Mouse (Mus musculus): ENCODE results near the gene Astn2. TPM values are rescaled to one million over a fixed set of nuclear protein-coding genes. Genes with fewer than 3 reads are reported as not detected.

Astn2 gene
- polyA plus RNA-seq, 1 experiment from 2014 or later = 0.14 TPM

- Histone ChIP-seq H3K36me3 (ENCODE audit: control insufficient read depth, insufficient read depth) (no peaks in the 10 kb centered on the region), H3K4me1 (ENCODE audit: control insufficient read depth, insufficient read depth, low read length) (no peaks in the 10 kb centered on the region), H3K4me3 (ENCODE audit: low read length) (no peak overlapping the region), H3K9ac (ENCODE audit: low read length) (no peak overlapping the region), H3K27ac (ENCODE audit: low read length) (no peak overlapping the region), H3K4me2 (ENCODE audit: low read depth, low read length) (no peak overlapping the region), H3K27me3 (ENCODE audit: control insufficient read depth, insufficient read depth, low read length) (no peaks in the 10 kb centered on the region), H3K9me3 (replicated peaks; ENCODE audit: control insufficient read depth, low read length) (no peaks in the 10 kb centered on the region)
- WGBS = 65% methylated on average over 3 of the region's 3 CpGs
- ATAC-seq (replicated peaks; ENCODE audit: extremely low read depth, insufficient read depth, low FRiP score) = no peak
Measured at GRCm38 (mm10) chr4:66337443-66337842, 67.0 kb downstream of the Astn2 start.

DNA sequence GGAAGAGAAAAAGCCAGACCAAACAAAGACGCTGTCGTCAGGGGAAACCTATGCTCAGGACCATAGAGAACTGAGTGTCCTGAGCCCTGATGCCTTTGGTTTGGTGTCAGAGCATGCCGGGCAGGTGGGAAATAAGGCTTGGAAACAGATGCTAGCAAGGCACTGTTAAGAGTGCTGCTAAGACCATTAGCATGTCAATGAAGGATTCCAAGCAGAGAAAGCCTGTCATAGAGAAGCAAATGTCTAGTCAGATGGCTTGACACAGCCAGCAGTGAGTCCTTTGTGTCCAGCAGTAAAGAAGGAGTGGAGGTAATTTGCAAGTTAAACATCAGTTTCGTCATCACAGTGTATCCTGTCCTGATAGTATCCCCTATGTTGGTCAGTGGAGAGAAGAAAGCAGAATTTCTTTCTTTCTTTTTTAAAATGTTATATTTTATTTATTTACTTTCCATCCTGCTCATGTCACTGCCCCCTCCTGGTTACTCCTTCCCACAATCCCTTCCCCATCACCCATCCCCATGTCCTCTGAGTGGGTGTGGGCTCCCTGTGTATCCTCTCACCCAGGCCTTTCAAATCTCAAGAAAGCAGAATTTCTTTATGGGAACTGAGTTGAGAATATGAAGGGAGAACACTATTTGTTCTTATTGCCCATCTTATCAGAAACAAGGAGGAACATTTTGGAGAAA, 73.7 kb downstream of the Astn2 start:
- Histone ChIP-seq H3K27me3 (ENCODE audit: control insufficient read depth, insufficient read depth, low read length) (no peaks in the 10 kb centered on the region), H3K4me1 (ENCODE audit: control insufficient read depth, insufficient read depth, low read length) (no peaks in the 10 kb centered on the region), H3K4me2 (ENCODE audit: low read depth, low read length) (no peak overlapping the region), H3K27ac (ENCODE audit: low read length) (no peak overlapping the region), H3K4me3 (ENCODE audit: low read length) (no peak overlapping the region), H3K9me3 (replicated peaks; ENCODE audit: control insufficient read depth, low read length) (no peaks in the 10 kb centered on the region), H3K9ac (ENCODE audit: low read length) (no peak overlapping the region), H3K36me3 (ENCODE audit: control insufficient read depth, insufficient read depth) (no peaks in the 10 kb centered on the region)
- 42% methylated on average over 4 of the region's 4 CpGs for WGBS
- no peak for ATAC-seq (replicated peaks; ENCODE audit: extremely low read depth, insufficient read depth, low FRiP score)

DNA sequence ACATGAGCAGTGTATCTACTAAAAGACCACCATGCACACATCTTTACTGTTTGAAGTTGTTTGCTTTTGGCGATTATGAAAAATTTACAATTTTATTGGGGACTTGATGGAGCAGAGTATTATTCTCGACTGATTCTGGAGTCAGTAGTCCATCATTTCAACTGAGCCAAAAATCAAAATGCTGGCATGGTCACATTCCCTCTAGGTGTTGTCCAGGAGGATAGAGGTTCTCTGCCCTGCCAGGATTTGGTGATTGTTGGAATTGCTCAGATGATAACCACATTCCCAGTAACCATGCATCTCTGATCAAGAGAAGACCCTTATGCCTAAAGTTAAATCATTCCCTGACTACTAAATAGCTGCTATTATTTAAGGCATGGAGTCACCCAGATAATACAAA, 83.4 kb downstream of the Astn2 start:
- no peak overlapping the region for H3K4me2 ChIP-seq (ENCODE audit: low read depth, low read length)

GRCm38 (mm10) chr4:66314806-66315484, 89.5 kb downstream of the Astn2 start:
- Histone ChIP-seq H3K4me1 (ENCODE audit: control insufficient read depth, insufficient read depth, low read length) (no peaks in the 10 kb centered on the region), H3K36me3 (ENCODE audit: control insufficient read depth, insufficient read depth) (no peaks in the 10 kb centered on the region), H3K4me2 (ENCODE audit: low read depth, low read length) (no peak overlapping the region), H3K9me3 (replicated peaks; ENCODE audit: control insufficient read depth, low read length) (no peaks in the 10 kb centered on the region), H3K9ac (ENCODE audit: low read length) (no peak overlapping the region), H3K27me3 (ENCODE audit: control insufficient read depth, insufficient read depth, low read length) (no peaks in the 10 kb centered on the region), H3K27ac (ENCODE audit: low read length) (no peak overlapping the region), H3K4me3 (ENCODE audit: low read length) (no peak overlapping the region)
- 51% methylated on average over 8 of the region's 8 CpGs for WGBS
- no peak for ATAC-seq (replicated peaks; ENCODE audit: extremely low read depth, insufficient read depth, low FRiP score)

More for the DNA sequence above, 83.4 kb downstream of the Astn2 start:
- Histone ChIP-seq H3K4me1 (ENCODE audit: control insufficient read depth, insufficient read depth, low read length) (no peaks in the 10 kb centered on the region), H3K9ac (ENCODE audit: low read length) (no peak overlapping the region), H3K4me3 (ENCODE audit: low read length) (no peak overlapping the region), H3K36me3 (ENCODE audit: control insufficient read depth, insufficient read depth) (no peaks in the 10 kb centered on the region), H3K9me3 (replicated peaks; ENCODE audit: control insufficient read depth, low read length) (no peaks in the 10 kb centered on the region), H3K27ac (ENCODE audit: low read length) (no peak overlapping the region), H3K27me3 (ENCODE audit: control insufficient read depth, insufficient read depth, low read length) (no peaks in the 10 kb centered on the region)
- no peak for ATAC-seq (replicated peaks; ENCODE audit: extremely low read depth, insufficient read depth, low FRiP score)
- WGBS = 70% methylated on average over 2 of the region's 2 CpGs

GRCm38 (mm10) chr4:66312733-66313132, 91.7 kb downstream of the Astn2 start:
- no peak for ATAC-seq (replicated peaks; ENCODE audit: extremely low read depth, insufficient read depth, low FRiP score)

DNA sequence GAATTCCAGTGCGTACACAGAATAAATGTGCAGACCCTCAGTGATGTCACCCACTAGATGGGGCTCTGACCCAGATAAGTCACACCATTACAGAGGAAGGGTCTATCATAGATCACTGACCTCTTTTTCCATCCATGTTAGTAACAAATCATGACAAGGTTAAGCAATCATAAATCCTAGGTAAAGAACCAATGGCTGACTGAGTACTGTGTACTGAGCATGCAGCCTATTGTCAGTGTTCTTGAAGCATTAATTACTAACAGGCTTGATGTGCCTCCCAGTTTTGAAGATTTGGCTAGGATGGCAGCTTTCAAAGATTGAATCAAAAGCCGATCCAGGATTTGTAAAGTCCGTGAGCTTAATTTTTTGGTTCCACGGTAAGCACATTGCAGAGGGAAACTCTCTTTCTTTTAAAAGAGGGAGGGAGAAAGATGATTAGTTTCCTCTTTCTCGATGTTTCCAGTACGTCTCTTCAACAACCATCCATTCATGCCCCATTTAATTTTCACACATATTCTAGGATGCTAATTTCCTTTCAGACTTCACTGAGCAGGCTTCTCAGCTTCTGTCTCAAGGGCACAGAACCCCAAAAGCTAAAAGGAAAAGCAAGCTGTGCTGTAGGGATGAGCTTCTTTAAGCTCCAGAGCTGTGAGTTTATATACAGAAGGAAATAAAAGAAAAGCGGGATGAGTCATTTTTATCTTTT, 93.9 kb downstream of the Astn2 start:
- H3K4me1 ChIP-seq (ENCODE audit: control insufficient read depth, insufficient read depth, low read length) = no peaks in the 10 kb centered on the region
- no peaks in the 10 kb centered on the region for H3K36me3 ChIP-seq (ENCODE audit: control insufficient read depth, insufficient read depth)
- H3K4me2 ChIP-seq (ENCODE audit: low read depth, low read length) = no peak overlapping the region
- H3K9me3 ChIP-seq (replicated peaks; ENCODE audit: control insufficient read depth, low read length) = no peaks in the 10 kb centered on the region
- no peak overlapping the region for H3K9ac ChIP-seq (ENCODE audit: low read length)
- no peak overlapping the region for H3K27ac ChIP-seq (ENCODE audit: low read length)
- no peak for ATAC-seq (replicated peaks; ENCODE audit: extremely low read depth, insufficient read depth, low FRiP score)
- WGBS = 81% methylated on average over 7 of the region's 7 CpGs
- no peaks in the 10 kb centered on the region for H3K27me3 ChIP-seq (ENCODE audit: control insufficient read depth, insufficient read depth, low read length)
- no peak overlapping the region for H3K4me3 ChIP-seq (ENCODE audit: low read length)

More at GRCm38 (mm10) chr4:66312733-66313132, 91.7 kb downstream of the Astn2 start:
- H3K9ac ChIP-seq (ENCODE audit: low read length) = no peak overlapping the region
- H3K4me1 ChIP-seq (ENCODE audit: control insufficient read depth, insufficient read depth, low read length) = no peaks in the 10 kb centered on the region
- H3K9me3 ChIP-seq (replicated peaks; ENCODE audit: control insufficient read depth, low read length) = no peaks in the 10 kb centered on the region
- H3K36me3 ChIP-seq (ENCODE audit: control insufficient read depth, insufficient read depth) = no peaks in the 10 kb centered on the region
- 60% methylated on average over 1 of the region's 1 CpGs for WGBS
- H3K27me3 ChIP-seq (ENCODE audit: control insufficient read depth, insufficient read depth, low read length) = no peaks in the 10 kb centered on the region
- H3K4me3 ChIP-seq (ENCODE audit: low read length) = no peak overlapping the region
- no peak overlapping the region for H3K4me2 ChIP-seq (ENCODE audit: low read depth, low read length)
- H3K27ac ChIP-seq (ENCODE audit: low read length) = no peak overlapping the region

DNA sequence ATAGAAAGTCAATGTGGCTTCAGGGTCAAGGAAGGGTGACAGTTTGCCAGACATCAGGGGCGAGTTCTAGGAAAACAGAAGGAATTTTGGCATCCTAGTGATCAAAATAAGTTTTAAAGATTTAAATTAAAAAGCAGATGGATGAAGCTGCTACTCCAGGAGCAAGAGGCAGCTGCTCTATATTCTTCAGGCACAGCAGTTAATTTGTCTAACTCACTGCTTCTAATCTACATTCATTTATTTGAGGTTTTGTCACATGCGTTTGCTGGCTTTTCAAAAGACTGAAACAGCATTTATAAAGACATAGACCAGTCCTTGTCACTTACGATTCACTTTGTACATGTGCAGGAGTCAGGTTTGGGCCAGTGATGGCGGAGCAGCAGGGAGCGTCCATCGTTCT, 98.0 kb downstream of the Astn2 start:
- Histone ChIP-seq H3K4me1 (ENCODE audit: control insufficient read depth, insufficient read depth, low read length) (no peaks in the 10 kb centered on the region), H3K27me3 (ENCODE audit: control insufficient read depth, insufficient read depth, low read length) (no peaks in the 10 kb centered on the region), H3K9me3 (replicated peaks; ENCODE audit: control insufficient read depth, low read length) (no peaks in the 10 kb centered on the region), H3K27ac (ENCODE audit: low read length) (no peak overlapping the region), H3K4me3 (ENCODE audit: low read length) (no peak overlapping the region), H3K9ac (ENCODE audit: low read length) (no peak overlapping the region), H3K4me2 (ENCODE audit: low read depth, low read length) (no peak overlapping the region), H3K36me3 (ENCODE audit: control insufficient read depth, insufficient read depth) (no peaks in the 10 kb centered on the region)
- ATAC-seq (replicated peaks; ENCODE audit: extremely low read depth, insufficient read depth, low FRiP score) = no peak
- 73% methylated on average over 6 of the region's 6 CpGs for WGBS

DNA sequence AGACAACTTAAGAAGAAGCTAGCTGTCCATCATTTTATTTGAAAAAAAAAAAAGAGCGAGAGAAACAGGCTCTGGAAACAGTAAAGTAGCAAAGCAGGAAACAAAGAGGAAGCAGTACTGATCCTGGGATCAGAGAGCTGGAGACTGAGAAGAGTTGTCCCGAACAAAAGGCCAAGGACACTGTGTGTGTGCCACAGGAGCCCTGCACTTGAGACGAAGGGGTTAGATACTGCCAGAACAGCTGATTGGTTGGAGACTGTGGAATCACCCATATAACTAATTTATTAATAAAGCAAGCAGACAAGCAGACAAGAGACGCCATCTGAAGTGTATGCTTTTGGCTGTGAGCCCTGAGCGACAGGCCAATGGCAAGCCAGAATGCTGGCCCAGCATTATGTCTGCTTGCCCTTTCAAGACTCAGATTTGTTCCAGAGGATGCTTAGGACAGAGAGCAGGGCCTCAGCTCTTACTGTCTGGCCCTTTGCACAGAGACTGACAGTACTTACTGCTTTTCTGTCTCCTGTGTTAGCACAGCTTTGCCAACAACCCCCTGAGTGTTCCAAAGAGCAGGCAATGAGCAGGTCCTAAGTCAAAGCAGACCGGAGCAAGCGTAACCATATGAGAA, 101.6 kb downstream of the Astn2 start:
- no peaks in the 10 kb centered on the region for H3K27me3 ChIP-seq (ENCODE audit: control insufficient read depth, insufficient read depth, low read length)
- no peaks in the 10 kb centered on the region for H3K36me3 ChIP-seq (ENCODE audit: control insufficient read depth, insufficient read depth)
- H3K4me2 ChIP-seq (ENCODE audit: low read depth, low read length) = no peak overlapping the region
- 61% methylated on average over 7 of the region's 7 CpGs for WGBS
- no peak overlapping the region for H3K4me3 ChIP-seq (ENCODE audit: low read length)
- no peaks in the 10 kb centered on the region; the same call in 1 of the 2 replicates for H3K4me1 ChIP-seq (ENCODE audit: control insufficient read depth, insufficient read depth, low read length)
- no peak for ATAC-seq (replicated peaks; ENCODE audit: extremely low read depth, insufficient read depth, low FRiP score)
- H3K9me3 ChIP-seq (replicated peaks; ENCODE audit: control insufficient read depth, low read length) = no peaks in the 10 kb centered on the region
- no peak overlapping the region for H3K27ac ChIP-seq (ENCODE audit: low read length)
- no peak overlapping the region for H3K9ac ChIP-seq (ENCODE audit: low read length)

DNA sequence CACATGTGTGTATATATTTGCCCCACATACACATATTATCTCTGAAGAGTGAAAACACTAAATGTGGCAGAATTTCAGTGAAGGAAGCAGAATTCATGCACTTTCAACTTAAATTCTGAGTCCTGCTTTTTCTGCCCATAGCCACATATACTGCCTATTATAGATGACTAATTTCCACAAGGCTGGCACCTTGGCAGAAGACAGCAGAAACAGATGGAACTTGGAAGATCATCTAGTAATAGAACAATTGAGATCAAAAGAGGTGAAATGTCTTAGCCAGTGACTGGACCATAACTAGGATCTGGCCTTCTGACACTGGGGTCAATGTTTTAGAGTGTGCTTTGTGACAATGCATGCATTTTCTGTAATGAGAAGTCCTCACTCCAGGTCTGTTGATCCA, 119.4 kb downstream of the Astn2 start:
- Histone ChIP-seq H3K27ac (ENCODE audit: low read length) (no peak overlapping the region), H3K36me3 (ENCODE audit: control insufficient read depth, insufficient read depth) (no peaks in the 10 kb centered on the region), H3K9me3 (replicated peaks; ENCODE audit: control insufficient read depth, low read length) (no peaks in the 10 kb centered on the region), H3K9ac (ENCODE audit: low read length) (no peak overlapping the region), H3K27me3 (ENCODE audit: control insufficient read depth, insufficient read depth, low read length) (no peaks in the 10 kb centered on the region), H3K4me1 (ENCODE audit: control insufficient read depth, insufficient read depth, low read length) (no peaks in the 10 kb centered on the region), H3K4me3 (ENCODE audit: low read length) (no peak overlapping the region), H3K4me2 (ENCODE audit: low read depth, low read length) (no peak overlapping the region)
- no peak for ATAC-seq (replicated peaks; ENCODE audit: extremely low read depth, insufficient read depth, low FRiP score)
